Mouse (Mus musculus): ENCODE measurements around the gene Adora2b.

Adora2b gene

DNA sequence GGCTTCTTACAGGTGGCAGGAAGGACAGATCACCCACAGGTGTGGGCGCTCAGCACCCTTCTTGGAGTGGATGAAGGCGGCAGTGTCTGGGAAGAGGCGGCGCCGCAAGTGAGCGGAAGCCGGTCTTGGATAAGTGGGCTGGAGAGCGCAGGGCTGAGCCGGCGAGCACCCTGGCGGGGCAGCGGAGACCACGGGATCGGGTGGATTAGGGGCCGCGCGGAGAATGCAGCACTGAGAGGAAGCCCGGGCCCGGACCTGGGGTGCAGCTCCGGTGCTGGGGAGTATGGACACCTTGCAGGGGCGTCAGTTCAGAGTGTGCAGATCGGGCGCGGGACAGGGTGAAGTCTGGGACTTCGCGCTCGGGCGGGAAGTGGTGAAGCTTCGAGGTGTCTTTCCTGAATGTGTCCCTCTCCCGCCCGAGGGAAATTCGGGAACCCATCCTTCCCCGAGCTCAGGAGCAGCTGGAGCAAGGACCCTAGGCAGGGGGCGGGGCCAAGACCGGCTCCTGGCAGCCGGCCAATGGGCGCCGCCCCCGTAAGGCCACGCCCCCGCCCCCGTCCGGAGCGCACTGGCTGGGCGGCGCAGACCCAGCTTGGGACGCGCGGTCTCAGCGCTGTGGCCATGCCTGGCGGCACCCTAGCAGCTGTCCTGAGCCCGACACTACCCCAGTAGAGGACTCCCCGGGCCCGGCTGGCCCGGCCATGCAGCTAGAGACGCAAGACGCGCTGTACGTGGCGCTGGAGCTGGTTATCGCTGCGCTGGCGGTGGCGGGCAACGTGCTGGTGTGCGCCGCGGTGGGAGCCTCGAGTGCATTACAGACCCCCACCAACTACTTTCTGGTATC lies at the start of gene Adora2b:
TSS of gene Adora2b (plus strand) at position 584 of the 844 bp plus-strand sequence.
- peak; percentile 49 to 54 for DNase-seq

GRCm38 (mm10) chr11:62200901-62201512 lies 47.8 kb upstream of the Adora2b start:
- no peak for DNase-seq

- no peak for DNase-seq
Observed at GRCm38 (mm10) chr11:62202645-62203044, 46.1 kb upstream of the Adora2b start.

DNA sequence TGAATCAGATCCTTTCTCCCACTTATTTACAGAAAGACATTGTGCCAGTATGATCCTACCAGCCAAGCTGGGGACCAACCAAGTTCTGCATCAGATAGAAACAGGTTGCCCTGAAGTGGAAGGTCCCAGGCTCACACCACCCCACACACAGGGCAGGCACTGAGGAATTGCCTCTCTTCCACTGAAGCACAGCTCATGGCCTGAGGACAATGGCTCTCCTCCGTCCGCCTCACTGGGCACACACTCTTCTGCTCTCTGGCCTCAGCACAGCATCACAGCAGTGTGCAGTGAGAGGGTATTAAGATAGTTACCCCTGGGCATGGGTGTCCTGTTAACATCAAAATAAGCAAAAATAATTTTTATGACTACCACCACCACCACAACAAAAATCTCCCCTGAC lies 39.7 kb upstream of the Adora2b start:
- no peak for DNase-seq

- DNase-seq: no peak
Observed at GRCm38 (mm10) chr11:62209891-62210290, 38.9 kb upstream of the Adora2b start.

GRCm38 (mm10) chr11:62213384-62213989 lies 35.3 kb upstream of the Adora2b start:
- no peak for DNase-seq

DNA sequence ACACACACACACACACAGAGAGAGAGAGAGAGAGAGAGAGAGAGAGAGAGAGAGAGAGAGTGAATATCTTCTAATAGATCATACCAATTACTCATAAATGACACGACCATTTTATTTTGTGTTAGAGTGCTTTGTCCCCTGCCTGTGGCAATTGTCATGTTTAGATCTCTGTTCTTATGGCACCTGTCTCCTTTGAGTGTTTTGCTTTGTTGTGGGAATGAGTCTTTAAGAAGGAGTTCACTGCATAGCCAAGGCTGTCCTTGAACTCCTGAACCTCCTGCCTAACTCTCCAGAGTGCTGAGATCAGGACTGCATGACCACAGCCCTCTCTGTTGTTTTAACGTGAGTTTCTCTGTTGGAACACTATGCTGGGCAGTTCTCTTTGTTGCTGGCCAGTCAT lies 33.7 kb upstream of the Adora2b start:
- DNase-seq: no peak

- DNase-seq: no peak
Observed at GRCm38 (mm10) chr11:62217751-62218150, 31.0 kb upstream of the Adora2b start.

- DNase-seq: no peak
Observed at GRCm38 (mm10) chr11:62220756-62221510, 27.9 kb upstream of the Adora2b start.

- DNase-seq: no peak
Observed at GRCm38 (mm10) chr11:62223416-62223815, 25.4 kb upstream of the Adora2b start.

GRCm38 (mm10) chr11:62223962-62224361 lies 24.8 kb upstream of the Adora2b start:
- peak; percentile 16 to 31 for DNase-seq

DNA sequence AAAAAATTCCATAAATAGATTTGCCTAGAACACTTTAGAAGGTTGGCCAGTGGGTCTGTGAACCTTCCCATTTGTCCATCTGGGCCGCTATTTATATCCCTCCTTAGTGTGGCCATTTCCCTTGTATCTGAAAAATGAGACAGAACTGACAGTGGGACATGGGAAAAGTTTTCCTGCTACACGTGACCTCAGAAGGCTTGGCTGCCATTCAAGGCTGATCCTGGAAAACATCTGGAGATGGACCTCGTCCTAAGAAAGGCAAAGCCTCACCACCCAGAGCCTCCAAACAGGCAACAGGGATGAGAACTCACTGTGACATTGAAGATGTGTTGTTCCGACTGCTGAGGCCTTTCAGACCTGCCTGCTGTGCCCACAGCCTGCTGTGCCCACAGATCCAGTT lies 24.0 kb upstream of the Adora2b start:
- no peak for DNase-seq

DNA sequence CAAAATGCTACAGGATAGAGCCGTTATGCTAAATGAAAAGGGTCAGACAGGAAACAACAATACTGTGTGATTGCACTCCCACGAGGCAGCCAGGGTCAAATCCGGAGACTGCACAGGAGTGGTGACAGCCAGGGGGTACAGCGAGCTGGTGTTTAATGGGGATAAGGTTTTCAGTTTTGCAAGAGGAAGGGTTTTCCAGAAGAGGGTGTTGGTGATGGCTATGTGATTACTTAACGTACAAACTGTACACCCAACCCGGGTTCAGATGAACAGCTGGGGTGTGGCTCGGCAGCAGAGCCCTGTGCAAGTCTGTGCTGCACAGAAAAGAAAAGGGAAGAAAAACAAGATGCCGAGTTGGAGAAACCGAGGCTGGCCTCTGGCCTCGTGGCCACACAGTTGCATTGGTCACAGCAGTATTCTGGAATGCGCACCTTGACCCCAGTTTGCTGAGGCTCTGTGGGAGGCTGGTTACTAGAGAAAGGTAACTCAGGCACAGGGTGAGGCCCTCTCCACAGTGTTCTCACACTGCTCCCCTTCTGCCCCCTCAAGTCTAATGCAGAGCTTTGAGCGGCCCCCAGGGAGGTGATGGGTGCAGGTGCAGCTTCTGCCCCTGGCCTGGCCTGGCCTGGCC lies 8.0 kb upstream of the Adora2b start:
- no peak for DNase-seq

- DNase-seq: no peak
Observed at GRCm38 (mm10) chr11:62243871-62244270, 4.9 kb upstream of the Adora2b start.

DNA sequence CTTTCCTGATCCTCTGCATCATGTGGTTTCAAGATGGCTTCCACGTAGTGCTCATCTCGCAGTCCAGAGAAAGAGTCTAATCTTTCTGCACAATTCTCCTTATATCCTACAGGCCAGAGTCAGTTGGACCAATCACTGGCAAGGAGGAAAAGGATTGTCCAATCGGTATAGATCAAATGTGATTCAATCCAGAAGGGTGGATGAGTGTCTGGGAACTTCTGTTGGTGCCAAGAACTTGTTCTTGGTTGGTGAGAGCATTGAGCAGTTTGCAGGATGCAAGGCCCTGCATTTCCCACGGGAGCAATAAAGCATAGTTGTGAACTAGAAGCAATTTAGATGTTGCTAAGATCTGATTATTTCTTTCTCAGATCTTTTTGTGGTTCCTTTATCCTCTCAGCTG lies 4.3 kb upstream of the Adora2b start:
- no peak for DNase-seq

GRCm38 (mm10) chr11:62247759-62248400 lies 904 bp upstream of the Adora2b start:
- DNase-seq: no peak

GRCm38 (mm10) chr11:62249266-62250037 lies 668 bp downstream of the Adora2b start:
- DNase-seq: peak; percentile 33 to 51

- no peak for DNase-seq
Observed at GRCm38 (mm10) chr11:62251047-62251446, 2.3 kb downstream of the Adora2b start.

DNA sequence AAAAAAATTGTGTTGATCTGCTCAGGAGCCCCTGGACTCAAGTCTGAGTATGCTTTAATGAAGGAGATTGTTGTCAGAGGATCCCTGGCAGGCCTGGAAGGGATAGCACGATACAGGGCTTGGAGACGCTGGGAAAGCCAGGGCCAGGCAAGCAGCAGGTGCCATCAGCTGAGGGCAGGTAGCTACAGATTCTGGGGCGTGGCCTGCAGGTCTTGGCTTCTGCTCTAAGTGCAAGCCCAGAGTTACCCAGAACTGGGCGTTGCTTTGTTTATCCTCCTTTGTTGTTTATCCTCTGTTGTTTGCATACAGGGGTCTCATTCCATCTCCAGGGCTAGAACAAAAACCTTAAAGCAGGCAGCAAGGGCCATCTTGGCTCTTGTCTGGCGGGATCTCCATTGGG lies 4.6 kb downstream of the Adora2b start:
- DNase-seq: no peak

- DNase-seq: no peak
Observed at GRCm38 (mm10) chr11:62259214-62259613, 10.4 kb downstream of the Adora2b start.

- no peak for DNase-seq
Observed at GRCm38 (mm10) chr11:62263599-62263998, 14.8 kb downstream of the Adora2b start.
